Mouse (Mus musculus): ENCODE measurements around the gene Tcf7l1. TPM values are rescaled to one million over a fixed set of nuclear protein-coding genes. Genes with fewer than 3 reads are reported as not detected.

The Tcf7l1 gene
- total RNA-seq, 1 experiment from 2014 or later: not detected

DNA sequence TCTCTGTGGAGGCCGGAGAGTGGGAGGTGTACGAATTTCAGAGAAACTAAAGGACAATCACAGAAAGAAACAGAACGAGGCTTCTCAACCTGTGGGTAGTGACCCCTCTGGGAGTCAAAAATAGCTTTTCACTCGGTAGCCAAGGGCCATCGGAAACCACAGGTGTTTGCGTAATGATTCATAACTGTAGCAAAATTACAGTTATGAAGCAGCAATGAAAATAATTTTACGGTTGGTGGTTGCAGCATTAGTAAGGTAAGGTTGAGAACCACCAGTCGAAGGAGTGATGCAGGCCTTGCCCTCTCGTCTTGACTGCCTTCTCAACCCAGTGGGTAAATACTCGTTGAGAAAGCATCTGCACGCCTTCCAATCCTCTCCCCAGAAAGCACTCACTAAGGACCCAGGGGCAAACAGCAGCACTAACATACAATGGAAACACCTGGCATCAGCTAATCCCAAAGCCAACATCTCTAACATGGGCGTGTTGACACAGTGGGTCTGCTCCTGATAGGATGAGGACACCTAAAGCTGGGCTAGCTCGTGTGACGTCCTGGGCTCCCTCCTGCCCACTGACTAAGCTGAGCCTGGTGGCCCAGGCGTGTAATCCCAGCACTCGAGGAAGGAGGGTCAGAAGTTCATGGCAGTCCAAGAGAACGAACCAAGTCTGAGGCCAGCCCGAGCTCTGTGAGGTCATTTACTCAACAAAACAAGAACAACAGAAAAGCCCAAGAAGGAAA is 147.7 kb downstream of the Tcf7l1 start:
- no peak for ATAC-seq (replicated peaks; ENCODE audit: low read depth, poor library complexity, severe bottlenecking)

DNA sequence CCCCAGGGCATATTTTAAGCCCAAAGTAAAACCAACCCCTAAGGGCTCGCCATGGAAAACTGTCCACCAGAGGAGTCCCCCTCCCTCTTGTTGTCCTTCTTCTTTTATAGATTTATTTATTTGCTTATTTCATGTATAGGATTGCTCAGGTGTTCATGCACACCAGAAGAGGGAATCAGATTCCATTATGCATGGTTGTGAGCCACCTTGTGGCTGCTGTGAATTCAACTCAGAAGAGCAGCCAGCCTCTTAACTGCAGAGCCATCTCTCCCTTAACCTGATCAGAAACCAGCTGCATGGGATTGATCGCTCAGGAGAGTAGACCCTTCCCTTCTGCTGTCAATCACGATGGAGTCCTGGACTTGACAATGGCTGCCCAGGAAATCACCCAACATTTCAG is 152.1 kb downstream of the Tcf7l1 start:
- ATAC-seq (replicated peaks; ENCODE audit: low read depth, poor library complexity, severe bottlenecking): no peak

DNA sequence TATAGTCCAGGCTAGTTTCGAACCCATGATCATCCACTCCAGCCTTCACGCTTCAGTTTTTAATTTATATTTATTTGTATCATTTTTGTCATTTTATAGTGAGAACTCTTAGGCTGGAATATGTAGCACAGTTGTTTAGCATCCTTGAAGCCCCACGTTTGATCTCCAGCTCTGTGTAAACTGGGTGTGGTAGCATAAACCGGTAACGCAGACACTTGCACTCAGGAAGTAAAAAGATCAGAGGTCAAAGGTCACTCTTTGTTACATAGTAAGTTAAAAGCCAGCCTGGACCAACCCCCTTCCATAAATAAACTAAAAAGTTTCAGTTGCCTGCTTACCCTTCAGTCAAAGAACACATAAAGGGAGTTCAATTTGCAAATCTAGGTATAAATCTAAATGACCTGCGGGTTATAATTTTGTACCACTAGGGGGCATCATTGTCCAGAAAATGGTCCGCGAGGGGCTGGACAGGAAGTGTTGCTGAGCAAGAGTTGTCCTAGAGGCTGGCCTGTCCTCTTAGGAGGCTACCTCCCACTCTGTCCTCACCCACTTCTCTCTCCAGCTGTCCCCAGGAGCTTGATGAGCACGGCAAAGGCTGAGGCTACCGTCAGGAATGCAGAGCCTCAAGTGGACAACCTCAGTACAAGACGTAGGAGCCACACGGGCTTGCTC is 153.2 kb downstream of the Tcf7l1 start:
- peak; percentile 75 for ATAC-seq (replicated peaks; ENCODE audit: low read depth, poor library complexity, severe bottlenecking)

DNA sequence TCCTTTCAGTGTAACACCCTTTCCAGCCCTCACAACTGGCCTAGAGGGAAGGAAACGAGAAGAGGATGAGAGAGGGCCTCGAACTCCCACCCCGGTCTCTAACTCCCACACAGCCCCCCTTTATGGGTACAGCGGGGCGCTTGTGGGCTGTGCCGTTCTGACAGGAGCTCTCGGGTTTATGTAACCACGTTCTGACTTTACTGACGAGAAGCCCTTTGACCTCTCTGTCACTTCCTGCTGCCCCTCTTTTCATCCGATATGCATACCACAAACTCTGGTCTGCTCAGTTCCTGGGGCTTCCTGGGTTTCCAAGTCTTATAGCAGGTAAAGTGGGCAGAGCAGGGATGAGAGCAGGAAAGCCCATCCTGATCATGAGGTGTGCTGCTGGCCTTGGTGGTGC is 154.7 kb downstream of the Tcf7l1 start:
- no peak for ATAC-seq (replicated peaks; ENCODE audit: low read depth, poor library complexity, severe bottlenecking)

DNA sequence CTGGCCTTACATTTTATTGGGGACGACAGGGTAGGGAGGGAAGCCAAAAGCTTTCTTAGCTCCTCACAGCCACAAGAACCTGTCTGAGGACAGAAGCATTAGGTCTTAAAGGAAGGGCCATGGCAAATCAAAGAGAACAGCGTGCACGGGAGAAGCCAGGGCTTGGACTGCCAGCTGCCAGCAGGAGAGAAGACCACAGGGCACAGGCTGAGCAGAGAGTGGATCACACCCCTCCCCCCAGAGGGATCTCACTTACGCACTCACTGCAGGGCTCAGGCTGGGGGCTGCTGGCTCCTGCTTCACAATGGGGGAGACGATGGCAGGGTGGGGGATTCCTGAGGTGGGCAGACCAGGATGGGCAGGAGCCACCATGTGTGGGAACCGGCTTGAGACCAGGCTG is 157.4 kb downstream of the Tcf7l1 start:
- no peak for ATAC-seq (replicated peaks; ENCODE audit: low read depth, poor library complexity, severe bottlenecking)

DNA sequence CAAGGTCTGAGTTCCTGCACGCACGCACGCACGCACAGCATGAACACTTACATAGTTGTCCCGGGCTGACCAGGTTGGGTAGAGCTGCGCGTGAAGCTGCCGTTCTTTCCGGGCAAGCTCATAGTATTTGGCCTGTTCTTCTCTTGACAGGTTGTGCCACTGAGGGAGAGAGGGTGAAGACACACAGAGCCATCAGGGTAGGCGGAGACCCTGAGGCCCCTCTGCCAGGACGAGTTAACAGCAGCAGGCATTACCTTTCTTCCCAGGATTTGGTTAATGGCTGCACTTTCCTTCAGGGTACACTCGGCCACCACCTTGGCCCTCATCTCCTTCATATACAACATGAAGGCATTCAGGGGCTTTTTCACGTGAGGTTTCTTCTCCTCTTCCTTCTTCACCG is 158.1 kb downstream of the Tcf7l1 start:
- ATAC-seq (replicated peaks; ENCODE audit: low read depth, poor library complexity, severe bottlenecking): no peak

DNA sequence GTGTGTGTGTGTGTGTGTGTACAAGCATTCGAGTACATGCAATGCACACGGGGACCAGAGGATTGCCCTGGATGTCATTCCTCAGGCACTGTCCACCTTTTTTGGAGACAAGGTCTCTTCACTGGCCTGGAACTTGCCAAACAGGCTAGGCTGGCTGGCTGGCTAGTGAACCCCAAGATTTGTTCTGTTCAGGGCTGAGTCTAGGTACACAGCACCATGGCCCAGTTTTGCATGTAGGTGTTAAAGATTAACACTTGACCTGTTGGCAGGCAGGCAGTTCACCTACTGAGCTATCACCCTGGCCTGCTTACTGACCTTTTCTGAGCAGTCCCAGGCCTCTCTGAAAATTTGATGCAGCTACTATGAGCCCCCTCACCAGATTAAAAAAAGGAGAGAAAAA is 158.7 kb downstream of the Tcf7l1 start:
- ATAC-seq (replicated peaks; ENCODE audit: low read depth, poor library complexity, severe bottlenecking): no peak

DNA sequence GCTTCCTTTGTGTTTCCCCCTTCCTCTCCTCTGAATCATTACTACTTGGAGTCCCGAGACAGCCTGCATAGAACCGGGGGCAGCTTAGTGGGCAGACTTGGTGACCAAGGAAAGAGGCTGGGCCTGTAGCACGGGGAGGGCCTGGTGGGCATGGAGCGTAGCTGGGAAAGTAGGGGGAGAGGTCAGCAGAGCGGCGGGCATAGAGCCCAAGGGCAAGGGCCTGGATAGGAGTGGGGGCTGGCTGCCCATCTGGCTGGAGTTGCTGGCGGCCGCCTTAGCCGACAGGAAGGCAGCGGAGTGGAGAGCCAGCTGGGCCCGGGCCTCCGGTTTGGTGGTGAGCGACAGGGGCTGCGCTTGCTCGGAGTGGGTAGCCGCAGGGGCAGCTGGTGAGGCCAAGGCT is 161.8 kb downstream of the Tcf7l1 start:
- ATAC-seq (replicated peaks; ENCODE audit: low read depth, poor library complexity, severe bottlenecking): no peak

DNA sequence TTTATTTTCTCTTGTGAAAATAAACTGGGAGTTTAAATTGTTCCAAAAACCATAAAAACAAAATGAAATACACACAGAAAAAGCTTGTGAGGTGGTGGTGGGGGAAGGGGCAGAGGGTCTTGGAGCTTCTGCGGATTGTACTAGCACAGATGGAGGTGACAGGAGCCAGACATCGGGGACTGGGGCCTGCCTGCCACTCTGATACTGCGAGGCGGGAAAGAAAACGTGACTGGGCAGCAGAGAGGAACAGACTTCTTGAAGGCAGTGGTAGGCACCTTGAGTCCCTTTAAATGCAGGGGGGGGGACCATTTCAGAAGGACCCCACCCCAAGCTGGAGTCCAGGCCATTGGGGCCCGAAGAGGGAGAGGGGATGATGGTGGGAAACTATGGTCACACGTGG is 162.7 kb downstream of the Tcf7l1 start:
- ATAC-seq (replicated peaks; ENCODE audit: low read depth, poor library complexity, severe bottlenecking): no peak

DNA sequence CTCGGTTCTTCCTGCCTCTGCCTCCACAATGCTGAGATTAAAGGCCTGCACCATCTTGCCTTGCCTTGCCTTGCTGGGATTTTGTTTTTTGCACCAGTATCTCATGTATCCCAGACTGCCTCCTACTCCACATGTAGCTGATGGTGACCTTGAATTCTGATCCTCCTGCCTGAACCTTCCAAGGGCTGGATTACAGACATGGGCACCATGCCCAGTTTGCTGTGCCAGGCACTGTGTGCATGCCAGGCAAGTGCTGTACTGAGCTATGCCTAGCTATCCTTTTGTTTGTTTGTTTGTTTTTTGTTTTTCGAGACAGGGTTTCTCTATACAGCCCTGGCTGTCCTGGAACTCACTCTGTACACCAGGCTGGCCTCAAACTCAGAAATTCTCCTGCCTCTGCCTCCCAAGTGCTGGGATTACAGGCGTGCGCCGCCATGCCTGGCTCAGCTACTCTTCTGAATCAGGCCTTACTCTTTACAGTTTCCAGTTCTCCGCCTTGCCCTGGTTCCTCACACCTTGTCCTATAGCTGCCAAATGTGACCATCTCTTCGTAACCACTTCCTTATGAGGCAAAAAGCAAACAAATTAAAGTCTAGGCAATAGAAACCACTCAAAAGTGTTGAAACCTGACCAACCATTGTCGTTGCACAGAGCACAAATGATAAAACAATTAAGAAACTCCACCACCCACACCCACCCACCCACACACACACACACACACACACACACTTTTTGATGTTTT is 165.2 kb downstream of the Tcf7l1 start:
- ATAC-seq (replicated peaks; ENCODE audit: low read depth, poor library complexity, severe bottlenecking): peak; percentile 53

DNA sequence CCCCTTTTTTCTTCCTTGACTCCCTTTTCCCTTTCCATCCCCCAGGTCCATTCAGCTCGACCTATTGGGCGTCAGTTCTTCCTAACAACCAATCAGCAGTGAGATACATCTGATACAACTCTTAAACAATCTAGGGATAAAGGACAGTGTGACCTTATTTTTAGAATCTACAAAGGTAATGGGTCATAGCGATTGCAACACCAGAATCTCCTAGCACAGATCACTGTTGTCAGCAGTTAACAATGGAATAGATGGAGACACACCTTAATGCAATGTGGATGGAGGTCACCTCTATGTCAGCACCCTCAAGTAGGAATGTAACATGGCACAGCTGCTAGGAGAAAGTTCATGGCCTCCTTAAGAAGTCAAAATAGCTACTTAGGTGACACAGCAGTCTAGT is 166.1 kb downstream of the Tcf7l1 start:
- no peak for ATAC-seq (replicated peaks; ENCODE audit: low read depth, poor library complexity, severe bottlenecking)

DNA sequence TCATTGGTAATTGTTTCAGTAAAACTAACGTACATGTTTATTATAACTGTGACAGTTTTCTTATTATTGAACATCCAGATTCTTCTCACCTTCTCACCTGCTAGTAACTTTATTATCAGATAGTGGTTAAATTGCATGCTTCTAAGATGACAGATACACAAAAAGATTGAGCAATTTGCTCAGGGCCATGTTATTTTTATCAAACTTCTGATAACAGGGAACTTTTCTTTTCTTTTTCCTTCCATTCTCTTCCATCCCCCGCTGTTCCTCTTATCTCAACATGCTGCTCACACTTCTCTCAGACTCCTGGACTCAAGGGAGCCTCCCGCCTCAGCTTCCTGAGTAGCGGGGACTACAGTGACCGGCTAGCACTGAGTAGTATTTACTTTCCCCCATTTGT is 168.1 kb downstream of the Tcf7l1 start:
- no peak for ATAC-seq (replicated peaks; ENCODE audit: low read depth, poor library complexity, severe bottlenecking)

DNA sequence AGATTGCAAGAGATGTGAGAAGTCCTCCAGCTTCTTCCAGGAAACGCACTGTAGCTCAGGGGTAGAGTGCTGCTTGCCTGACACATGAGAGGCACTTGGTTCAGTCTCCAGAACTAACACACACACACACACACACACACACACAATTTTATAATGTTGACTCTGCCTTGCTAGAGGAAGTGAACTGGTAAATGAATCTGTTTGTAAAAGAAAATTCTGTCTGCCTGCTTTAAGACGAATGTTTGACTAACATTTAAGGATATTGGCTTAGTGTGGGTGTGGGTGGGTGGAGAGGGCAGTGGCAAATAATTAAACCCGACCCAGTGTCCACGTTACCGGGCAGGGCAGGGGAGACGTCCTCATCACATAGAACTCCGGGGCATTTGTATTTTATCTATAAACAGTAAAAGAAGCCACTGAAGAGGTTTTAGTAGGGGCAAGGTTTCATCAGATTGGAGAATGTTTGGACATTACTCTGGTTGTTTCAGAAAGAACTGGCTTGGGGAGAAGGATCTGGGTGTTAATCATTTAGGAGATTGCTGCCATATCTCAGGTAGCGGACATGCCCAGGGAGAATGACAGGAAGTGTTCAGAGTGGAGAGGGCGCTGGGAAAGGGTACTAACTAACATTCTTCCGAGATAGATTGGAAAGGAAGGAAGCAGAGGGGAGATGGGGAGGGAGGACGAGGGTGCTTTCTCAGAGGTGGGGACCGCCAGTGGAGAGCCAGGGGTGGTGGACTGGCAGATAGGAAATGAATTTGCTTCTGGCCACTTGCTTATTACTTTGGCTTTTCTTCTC is 169.1 kb downstream of the Tcf7l1 start:
- no peak for ATAC-seq (replicated peaks; ENCODE audit: low read depth, poor library complexity, severe bottlenecking)

DNA sequence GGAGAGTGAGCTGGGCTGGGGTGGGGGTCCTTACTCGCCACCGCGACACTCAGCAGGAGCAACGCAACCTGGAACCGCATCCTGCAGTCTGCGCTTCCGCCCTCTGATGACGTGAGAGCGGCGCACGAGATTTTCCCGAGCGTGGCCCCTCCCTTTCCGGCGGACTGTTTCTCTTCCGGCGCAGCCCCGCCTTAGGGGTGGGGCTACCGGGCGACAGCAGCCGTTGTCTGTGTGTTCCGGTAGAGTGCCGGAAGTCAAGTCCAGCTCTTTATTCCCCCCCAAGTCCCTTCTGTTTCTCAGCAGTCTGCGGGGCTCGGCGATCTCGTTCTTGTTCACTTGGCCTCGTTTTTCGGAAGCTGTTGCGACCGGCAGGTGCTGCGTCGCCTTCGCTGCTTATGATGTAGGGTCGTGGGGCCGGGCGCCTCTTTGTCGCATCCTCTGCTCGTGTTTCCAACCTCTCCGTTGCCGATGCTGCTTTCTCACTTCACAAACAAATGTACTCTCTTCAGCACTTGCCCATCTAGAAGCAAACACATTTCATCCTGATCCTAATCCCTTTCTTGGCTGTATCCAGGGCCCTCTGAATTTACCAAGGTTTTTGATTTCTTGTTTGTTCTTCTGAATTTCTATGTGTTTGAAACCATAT is 172.3 kb downstream of the Tcf7l1 start, which contains the start of gene Tgoln1:
Gene Tgoln1, minus strand, starts transcription at position 358 of the 646 bp plus-strand sequence.
- ATAC-seq (replicated peaks; ENCODE audit: low read depth, poor library complexity, severe bottlenecking): peak; percentile 94

DNA sequence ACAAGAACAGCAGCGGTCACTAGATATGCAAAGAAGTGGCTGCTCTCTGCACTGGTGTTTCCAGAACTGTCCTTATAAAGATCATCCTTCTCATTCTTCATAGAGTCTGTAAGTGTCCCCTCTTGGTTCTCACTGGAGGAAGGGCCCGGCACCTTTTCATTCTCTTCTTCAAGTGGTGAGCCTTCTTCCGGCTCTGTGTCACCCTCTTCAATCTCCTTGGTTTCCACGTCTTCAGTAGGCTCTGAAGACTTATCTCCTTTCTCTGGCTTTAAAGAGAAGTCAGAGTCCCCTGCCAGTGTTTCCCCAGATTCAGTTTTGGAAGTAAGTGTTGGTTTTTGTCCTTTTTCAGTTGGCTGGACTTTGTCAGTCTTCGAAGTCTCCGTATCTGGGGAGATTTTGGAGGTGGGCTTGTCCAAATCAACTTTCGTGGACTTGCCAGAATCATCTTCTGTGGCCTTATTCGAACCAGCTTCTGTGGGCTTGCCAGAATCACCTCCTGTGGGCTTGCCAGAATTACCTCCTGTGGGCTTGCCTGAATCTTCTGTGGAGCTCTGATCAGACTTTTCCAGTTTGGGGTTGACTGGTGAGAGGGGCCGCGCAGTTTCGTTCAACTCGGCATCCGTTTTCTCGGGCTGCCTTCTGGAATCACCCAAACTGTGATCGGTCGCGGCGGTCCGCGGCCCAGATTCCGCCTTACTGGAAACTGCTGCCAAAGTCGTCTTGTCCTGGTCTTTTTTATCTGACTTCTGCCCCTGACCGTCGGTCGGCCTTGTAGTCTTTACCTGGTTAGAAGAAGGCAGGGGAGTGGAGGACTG is 173.3 kb downstream of the Tcf7l1 start:
- ATAC-seq (replicated peaks; ENCODE audit: low read depth, poor library complexity, severe bottlenecking): no peak

DNA sequence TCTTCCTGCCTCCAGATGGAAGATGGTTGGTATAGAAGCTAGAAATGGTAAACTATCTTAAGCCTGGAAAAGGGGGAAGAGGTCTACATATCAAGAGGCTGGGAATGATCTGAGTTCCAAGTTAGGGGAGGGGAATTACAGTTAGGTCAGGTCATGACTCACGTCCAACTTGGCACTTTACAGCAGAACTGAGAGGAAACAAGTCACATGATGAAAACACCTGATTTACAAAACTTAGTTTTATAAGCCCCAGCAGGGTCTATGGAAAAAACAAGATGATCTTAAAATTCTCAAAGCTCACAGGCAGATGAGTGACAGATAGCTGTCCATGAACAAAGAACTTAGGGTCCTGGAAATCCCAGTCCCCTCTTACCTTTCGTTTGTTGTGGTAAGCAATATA is 173.9 kb downstream of the Tcf7l1 start:
- no peak for ATAC-seq (replicated peaks; ENCODE audit: low read depth, poor library complexity, severe bottlenecking)

DNA sequence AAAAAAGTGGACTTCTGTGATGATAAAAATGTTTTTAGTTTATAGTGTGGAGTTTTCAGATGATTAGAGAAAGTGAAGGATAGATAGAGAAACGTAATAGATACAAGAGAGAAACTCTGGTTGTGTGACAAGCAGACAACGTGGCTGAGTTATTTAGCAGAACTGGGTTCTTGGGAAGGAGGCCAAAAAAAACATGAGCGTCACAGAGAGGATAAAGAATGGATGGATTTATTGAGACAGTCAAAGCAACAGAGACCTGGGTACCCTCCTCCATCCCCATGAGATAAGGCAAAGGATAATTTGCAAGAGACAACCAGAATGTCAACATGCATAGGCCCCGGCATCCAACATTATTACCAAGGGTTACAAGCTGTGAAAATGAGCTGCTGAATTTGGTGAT is 178.8 kb downstream of the Tcf7l1 start:
- ATAC-seq (replicated peaks; ENCODE audit: low read depth, poor library complexity, severe bottlenecking): no peak

DNA sequence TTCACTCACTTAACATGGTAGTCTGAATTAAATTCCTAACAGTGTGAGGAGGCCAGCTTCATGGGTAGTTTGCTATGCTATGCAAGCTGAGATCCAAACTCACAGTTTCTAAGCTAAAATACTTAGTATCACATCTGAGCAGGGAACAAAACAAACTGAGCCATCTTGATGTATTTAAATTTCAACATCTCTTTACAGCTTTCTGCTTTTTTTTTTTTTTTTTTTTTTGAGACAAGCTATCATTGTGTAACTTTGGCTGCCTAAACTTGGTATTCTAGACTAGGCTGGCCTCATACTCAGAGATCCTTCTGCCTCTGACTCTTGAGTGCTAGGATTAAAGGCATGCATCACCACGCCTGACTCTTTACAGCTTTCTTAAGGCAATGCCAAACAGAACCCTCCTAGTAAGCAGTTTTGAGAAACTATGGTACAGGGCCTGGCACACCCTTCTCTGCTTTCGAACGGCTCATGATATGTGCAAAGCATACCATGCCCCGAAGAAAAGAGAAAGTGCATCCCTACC is 180.3 kb downstream of the Tcf7l1 start:
- ATAC-seq (replicated peaks; ENCODE audit: low read depth, poor library complexity, severe bottlenecking): no peak

DNA sequence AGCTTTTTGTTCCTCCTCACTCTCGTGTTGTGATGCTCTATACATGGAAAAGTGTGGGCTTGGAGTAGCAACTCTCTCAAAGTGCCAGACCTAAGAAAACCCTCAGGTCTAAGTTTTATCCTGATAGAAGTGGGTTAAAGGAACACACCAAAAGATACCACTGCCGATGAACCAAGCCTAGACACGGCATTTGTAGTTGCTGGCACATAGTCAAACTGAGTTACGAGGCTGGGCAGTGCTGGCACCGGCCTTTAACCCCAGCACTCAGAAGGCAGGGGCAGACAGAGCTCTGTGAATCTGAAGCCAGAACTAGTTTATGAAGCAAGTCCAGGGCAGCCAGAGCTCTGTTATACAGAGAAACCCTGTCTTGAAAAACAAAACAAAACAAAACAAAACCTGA is 181.4 kb downstream of the Tcf7l1 start:
- no peak for ATAC-seq (replicated peaks; ENCODE audit: low read depth, poor library complexity, severe bottlenecking)
